Mouse (Mus musculus): ENCODE data around the gene Eif2ak1.
"Not testable (repeated sequence)": the region's sequence is repeated elsewhere in the genome, so short reads cannot be mapped to it uniquely, and the experiment has no call there.

Gene Eif2ak1

GRCm38 (mm10) chr5:143817116-143817930 is at the start of gene Eif2ak1:
Eif2ak1 (plus strand) TSS chr5:143817788.
- peak; percentile 94 for DNase-seq (ENCODE audit: low read depth, low spot score)

GRCm38 (mm10) chr5:143781951-143782350 is 35.6 kb upstream of the Eif2ak1 start:
- no peak for DNase-seq (ENCODE audit: low read depth, low spot score)

- no peak for DNase-seq (ENCODE audit: low read depth, low spot score)
These were observed 32.2 kb upstream of the Eif2ak1 start for GRCm38 (mm10) chr5:143785391-143785790.

GRCm38 (mm10) chr5:143801216-143801615 is 16.4 kb upstream of the Eif2ak1 start:
- DNase-seq (ENCODE audit: low read depth, low spot score), result not testable (repeated sequence)

- DNase-seq (ENCODE audit: low read depth, low spot score), result no peak
These were observed 13.4 kb upstream of the Eif2ak1 start for GRCm38 (mm10) chr5:143804056-143804765.

GRCm38 (mm10) chr5:143807268-143807667 is 10.3 kb upstream of the Eif2ak1 start:
- no peak for DNase-seq (ENCODE audit: low read depth, low spot score)

GRCm38 (mm10) chr5:143809421-143810090 is 8.0 kb upstream of the Eif2ak1 start:
- DNase-seq (ENCODE audit: low read depth, low spot score), result no peak

GRCm38 (mm10) chr5:143811653-143812052 is 5.9 kb upstream of the Eif2ak1 start:
- no peak for DNase-seq (ENCODE audit: low read depth, low spot score)

GRCm38 (mm10) chr5:143814626-143815025 is 3.0 kb upstream of the Eif2ak1 start:
- no peak for DNase-seq (ENCODE audit: low read depth, low spot score)

- no peak for DNase-seq (ENCODE audit: low read depth, low spot score)
These were observed 333 bp downstream of the Eif2ak1 start for GRCm38 (mm10) chr5:143817931-143818311.

GRCm38 (mm10) chr5:143818461-143818860 is 873 bp downstream of the Eif2ak1 start:
- no peak for DNase-seq (ENCODE audit: low read depth, low spot score)

- DNase-seq (ENCODE audit: low read depth, low spot score), result no peak
These were observed 1.4 kb downstream of the Eif2ak1 start for GRCm38 (mm10) chr5:143818949-143819348.

- DNase-seq (ENCODE audit: low read depth, low spot score), result no peak
These were observed 2.5 kb downstream of the Eif2ak1 start for GRCm38 (mm10) chr5:143819906-143820660.

GRCm38 (mm10) chr5:143820820-143821219 is 3.2 kb downstream of the Eif2ak1 start:
- no peak for DNase-seq (ENCODE audit: low read depth, low spot score)

- no peak for DNase-seq (ENCODE audit: low read depth, low spot score)
These were observed 54.1 kb downstream of the Eif2ak1 start for GRCm38 (mm10) chr5:143871547-143872169.

GRCm38 (mm10) chr5:143874571-143874970 is 57.0 kb downstream of the Eif2ak1 start:
- DNase-seq (ENCODE audit: low read depth, low spot score), result no peak

- no peak for DNase-seq (ENCODE audit: low read depth, low spot score)
These were observed 67.7 kb downstream of the Eif2ak1 start for GRCm38 (mm10) chr5:143885274-143885673.

- DNase-seq (ENCODE audit: low read depth, low spot score), result no peak
These were observed 73.2 kb downstream of the Eif2ak1 start for GRCm38 (mm10) chr5:143890741-143891140.

GRCm38 (mm10) chr5:143892255-143892886 is 74.8 kb downstream of the Eif2ak1 start:
- no peak for DNase-seq (ENCODE audit: low read depth, low spot score)

- DNase-seq (ENCODE audit: low read depth, low spot score), result peak; percentile 10
These were observed 75.8 kb downstream of the Eif2ak1 start for GRCm38 (mm10) chr5:143893396-143893795.
